Mouse (Mus musculus) stomach, postnatal 0 days (tissue): ENCODE results near the gene Dync1i2. TPM values are rescaled to one million over a fixed set of nuclear protein-coding genes. Genes with fewer than 3 reads are reported as not detected.
A peak's percentile ranks its signal among the peaks of the same experiment; 100 is the strongest.

ENCODE experiments used
- ATAC-seq: fragments of 200-750 bp; cut with Nextera tagmentation; 2 replicates; pipeline ENCODE4 v1.8.0; 2017; ENCODE audit not compliant: low FRiP score, low TSS enrichment
- DNase-seq: peaks from one replicate; pipeline ENCODE4 v3.0.0-alpha.2; 2016; ENCODE audit warnings: low spot score
- H3K27ac ChIP-seq: fragments of 300-500 bp; sonication (generic); replicated peaks from 2 replicates; pipeline ENCODE4 v1.5.1; 2014; ENCODE audit warnings: mild to moderate bottlenecking, control low read depth
- H3K27me3 ChIP-seq: fragments of 300-500 bp; sonication (generic); 2 replicates; pipeline ENCODE4 v1.6.1; 2014; ENCODE audit warnings: low read length; ENCODE audit not compliant: control insufficient read depth, insufficient read depth
- H3K36me3 ChIP-seq: fragments of 300-500 bp; sonication (generic); 2 replicates; pipeline ENCODE4 v1.6.1; 2014; ENCODE audit warnings: low read length, mixed read lengths; ENCODE audit not compliant: control insufficient read depth, insufficient read depth
- H3K4me1 ChIP-seq: fragments of 300-500 bp; sonication (generic); replicated peaks from 2 replicates; pipeline ENCODE4 v1.6.1; 2014; ENCODE audit warnings: antibody characterized with exemption; ENCODE audit not compliant: control insufficient read depth, insufficient read depth
- H3K4me2 ChIP-seq: fragments of 300-500 bp; sonication (generic); replicated peaks from 2 replicates; pipeline ENCODE4 v1.6.1; 2014; ENCODE audit warnings: low read depth, mild to moderate bottlenecking, control low read depth, moderate library complexity
- H3K4me3 ChIP-seq: fragments of 300-500 bp; sonication (generic); 2 replicates; pipeline ENCODE4 v1.5.1; 2014; ENCODE audit warnings: low read depth, low read length, control low read depth
- H3K9ac ChIP-seq: fragments of 300-500 bp; sonication (generic); 2 replicates; pipeline ENCODE4 v1.6.1; 2014; ENCODE audit warnings: mild to moderate bottlenecking, low read length, control low read depth, mixed read lengths
- H3K9me3 ChIP-seq: fragments of 300-500 bp; sonication (generic); 2 replicates; pipeline ENCODE4 v1.6.1; 2016; ENCODE audit warnings: low read length; ENCODE audit not compliant: control insufficient read depth
- CTCF ChIP-seq: IDR thresholded peaks from 2 replicates; pipeline ENCODE4 v1.5.1; 2016; ENCODE audit warnings: antibody characterized with exemption, low read depth, mild to moderate bottlenecking, moderate library complexity
- EP300 ChIP-seq: optimal IDR thresholded peaks from 2 replicates; pipeline ENCODE3; 2016; ENCODE audit warnings: antibody characterized with exemption
- WGBS: fragments of 180-500 bp; shearing (Covaris S2); extraction: QIAGEN DNeasy Blood & Tissue Kit; methylation state at CpG from one replicate; pipeline ENCODE4 v1.1.7; 2014; 5-methylcytosine and 5-hydroxymethylcytosine counted together
- polyA plus RNA-seq: library from polyadenylated mRNA; unstranded; fragments of >200 nt; fragmentation: Nextera tagmentation; extraction: Ambion mirVana; gene quantifications from 2 replicates; pipeline ENCODE4 v1.2.1, GENCODE M21; 2015

Gene Dync1i2
- polyA plus RNA-seq, 1 experiment from 2014 or later = 59.2 TPM

GRCm38 (mm10) chr2:71221020-71221419 is 9.5 kb downstream of the Dync1i2 start:
- H3K36me3 ChIP-seq = peaks cover 21% of the 10 kb centered on the region; the same call in 1 of the 2 replicates
- 82% methylated on average over 1 of the region's 1 CpGs for WGBS

DNA sequence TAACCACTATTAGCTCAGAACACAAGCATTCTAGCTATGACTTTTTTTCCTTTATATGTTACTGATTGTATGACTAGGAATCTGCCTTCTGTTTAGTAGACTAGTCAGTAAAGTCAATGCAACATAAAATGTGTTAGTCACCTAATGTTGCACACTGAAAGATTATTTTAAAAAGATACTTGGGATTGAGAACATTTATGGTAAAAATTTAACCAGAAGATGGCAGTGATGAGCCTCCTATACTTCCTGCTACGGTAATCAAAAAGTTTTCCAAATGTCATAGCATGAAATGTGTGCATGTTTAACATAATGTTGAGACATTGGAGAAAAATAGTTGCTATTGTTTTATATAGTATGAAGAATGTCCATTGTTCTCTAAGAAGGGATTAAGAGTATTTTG is 15.9 kb downstream of the Dync1i2 start:
- Histone ChIP-seq H3K27me3 (no peaks in the 10 kb centered on the region), H3K9ac (no peak overlapping the region), H3K4me2 (no peak overlapping the region), H3K4me1 (no peaks in the 10 kb centered on the region), H3K4me3 (no peak overlapping the region), H3K9me3 (no peaks in the 10 kb centered on the region), H3K27ac (no peak overlapping the region), H3K36me3 (peaks cover 13% of the 10 kb centered on the region; the same call in 1 of the 2 replicates)
- WGBS = 22% methylated on average over 1 of the region's 1 CpGs
- ATAC-seq (no peak), DNase-seq (no peak)
- TF ChIP-seq CTCF (peak; percentile 65), EP300 (no peak)

More at GRCm38 (mm10) chr2:71221020-71221419, 9.5 kb downstream of the Dync1i2 start:
- Histone ChIP-seq H3K9me3 (no peaks in the 10 kb centered on the region), H3K27me3 (no peaks in the 10 kb centered on the region), H3K9ac (no peak overlapping the region), H3K4me2 (no peak overlapping the region), H3K4me1 (no peaks in the 10 kb centered on the region), H3K27ac (no peak overlapping the region), H3K4me3 (no peak overlapping the region)
- DNase-seq (no peak), ATAC-seq (no peak)
- TF ChIP-seq CTCF (no peak), EP300 (no peak)

- WGBS = 89% methylated on average over 1 of the region's 1 CpGs
- no peak for ATAC-seq
- 0 out of 2 replicates have a peak, but pooled peaks cover under 1% of the 10 kb centered on the region for H3K36me3 ChIP-seq
Observed at GRCm38 (mm10) chr2:71229603-71230002, 18.1 kb downstream of the Dync1i2 start.

GRCm38 (mm10) chr2:71231951-71232350 is 20.4 kb downstream of the Dync1i2 start:
- H3K27me3 ChIP-seq = no peaks in the 10 kb centered on the region
- DNase-seq = no peak

More at GRCm38 (mm10) chr2:71229603-71230002, 18.1 kb downstream of the Dync1i2 start:
- no peak for TF ChIP-seq CTCF
- TF ChIP-seq EP300 = no peak
- Histone ChIP-seq H3K27ac (no peak overlapping the region), H3K4me2 (no peak overlapping the region), H3K4me3 (no peak overlapping the region), H3K4me1 (no peaks in the 10 kb centered on the region), H3K9ac (no peak overlapping the region), H3K9me3 (no peaks in the 10 kb centered on the region), H3K27me3 (no peaks in the 10 kb centered on the region)
- DNase-seq = no peak

DNA sequence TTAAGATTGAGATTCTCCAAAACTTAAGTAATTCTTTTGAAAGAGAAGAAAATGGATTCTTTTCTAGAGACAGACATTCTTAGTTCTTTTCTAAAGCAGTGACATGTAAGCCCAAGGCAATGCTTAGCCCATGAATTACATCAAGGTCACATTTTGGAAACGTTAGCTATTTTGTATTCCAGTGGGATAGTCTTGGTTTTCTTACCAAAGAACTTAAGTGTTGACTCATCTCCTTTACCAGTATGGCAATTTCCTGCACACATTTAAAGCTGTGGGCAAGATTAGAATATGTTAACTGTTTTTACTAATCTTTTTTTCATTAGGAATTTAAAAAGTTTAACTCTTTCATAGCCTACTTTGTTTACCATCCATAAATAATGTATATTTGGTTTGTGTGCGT is 21.5 kb downstream of the Dync1i2 start:
- 0 out of 2 replicates have a peak, but pooled peaks cover 2% of the 10 kb centered on the region for H3K36me3 ChIP-seq
- H3K27me3 ChIP-seq = no peaks in the 10 kb centered on the region
- no peak overlapping the region for H3K4me2 ChIP-seq
- no peaks in the 10 kb centered on the region for H3K4me1 ChIP-seq
- no peak overlapping the region for H3K9ac ChIP-seq
- no peak overlapping the region for H3K4me3 ChIP-seq
- H3K9me3 ChIP-seq = no peaks in the 10 kb centered on the region
- WGBS = 63% methylated on average over 2 of the region's 2 CpGs
- DNase-seq (no peak), ATAC-seq (no peak)
- TF ChIP-seq EP300 (no peak), CTCF (no peak)
- H3K27ac ChIP-seq = no peak overlapping the region

More at GRCm38 (mm10) chr2:71231951-71232350, 20.4 kb downstream of the Dync1i2 start:
- 69% methylated on average over 5 of the region's 5 CpGs for WGBS
- no peak overlapping the region for H3K9ac ChIP-seq
- H3K4me3 ChIP-seq = no peak overlapping the region
- TF ChIP-seq EP300 (no peak), CTCF (no peak)
- no peak overlapping the region for H3K27ac ChIP-seq
- H3K4me2 ChIP-seq = no peak overlapping the region
- H3K36me3 ChIP-seq = no peaks in the 10 kb centered on the region
- no peak for ATAC-seq
- H3K9me3 ChIP-seq = no peaks in the 10 kb centered on the region
- no peaks in the 10 kb centered on the region for H3K4me1 ChIP-seq

DNA sequence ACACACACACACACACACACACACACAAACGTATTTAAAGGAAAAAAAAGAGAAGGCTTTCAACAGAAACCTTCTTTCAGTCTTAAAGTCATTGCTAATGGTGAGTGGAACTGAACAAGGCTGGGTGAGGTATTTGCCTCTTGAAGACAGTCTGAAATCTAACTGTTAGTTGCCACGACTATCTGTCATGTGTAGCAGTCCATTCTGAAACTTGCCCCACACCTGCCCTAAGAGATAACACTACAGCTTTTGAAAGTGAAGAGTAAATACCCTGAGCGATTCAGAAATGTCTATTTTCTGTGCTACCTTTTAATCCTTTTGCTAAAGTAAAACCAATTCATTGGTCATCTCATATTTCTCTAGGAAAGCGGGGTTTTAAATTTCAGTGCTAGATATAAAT is 23.9 kb downstream of the Dync1i2 start:
- Histone ChIP-seq H3K36me3 (0 out of 2 replicates have a peak, but pooled peaks cover 2% of the 10 kb centered on the region), H3K27ac (no peak overlapping the region), H3K4me3 (no peak overlapping the region), H3K9me3 (no peaks in the 10 kb centered on the region), H3K4me2 (no peak overlapping the region), H3K27me3 (no peaks in the 10 kb centered on the region), H3K4me1 (no peaks in the 10 kb centered on the region), H3K9ac (no peak overlapping the region)
- no peak for DNase-seq
- no peak for ATAC-seq
- 78% methylated on average over 4 of the region's 4 CpGs for WGBS
- TF ChIP-seq EP300 (no peak), CTCF (no peak)
